Mouse (Mus musculus): ENCODE measurements around the gene AI593442.

The AI593442 gene

GRCm38 (mm10) chr9:52679362-52679947 is at the start of gene AI593442:
AI593442 (minus strand) TSS chr9:52679780.
- no peak for DNase-seq (ENCODE audit: low spot score in 2 of 2)

GRCm38 (mm10) chr9:52728806-52729205 is 49.2 kb upstream of the AI593442 start:
- DNase-seq (ENCODE audit: low spot score in 2 of 2), result no peak

- DNase-seq (ENCODE audit: low spot score in 2 of 2), result no peak
Measured at GRCm38 (mm10) chr9:52722626-52723025, 43.0 kb upstream of the AI593442 start.

GRCm38 (mm10) chr9:52719562-52719961 is 40.0 kb upstream of the AI593442 start:
- DNase-seq (ENCODE audit: low spot score in 2 of 2), result no peak

GRCm38 (mm10) chr9:52680036-52680435 is 456 bp upstream of the AI593442 start:
- no peak for DNase-seq (ENCODE audit: low spot score in 2 of 2)

- no peak for DNase-seq (ENCODE audit: low spot score in 2 of 2)
Measured at GRCm38 (mm10) chr9:52678839-52679215, 753 bp downstream of the AI593442 start.

GRCm38 (mm10) chr9:52678179-52678838 is 1.3 kb downstream of the AI593442 start:
- DNase-seq (ENCODE audit: low spot score in 2 of 2), result no peak

- DNase-seq (ENCODE audit: low spot score in 2 of 2), result no peak
Measured at GRCm38 (mm10) chr9:52676587-52676986, 3.0 kb downstream of the AI593442 start.

GRCm38 (mm10) chr9:52675937-52676336 is 3.6 kb downstream of the AI593442 start:
- DNase-seq (ENCODE audit: low spot score in 2 of 2), result no peak

- DNase-seq (ENCODE audit: low spot score in 2 of 2), result no peak
Measured at GRCm38 (mm10) chr9:52661422-52661821, 18.2 kb downstream of the AI593442 start.

GRCm38 (mm10) chr9:52650341-52650951 is 29.1 kb downstream of the AI593442 start:
- no peak for DNase-seq (ENCODE audit: low spot score in 2 of 2)

- DNase-seq (ENCODE audit: low spot score in 2 of 2), result no peak
Measured at GRCm38 (mm10) chr9:52645312-52645711, 34.3 kb downstream of the AI593442 start.

GRCm38 (mm10) chr9:52644626-52645025 is 35.0 kb downstream of the AI593442 start:
- no peak for DNase-seq (ENCODE audit: low spot score in 2 of 2)

- DNase-seq (ENCODE audit: low spot score in 2 of 2), result no peak
Measured at GRCm38 (mm10) chr9:52644156-52644555, 35.4 kb downstream of the AI593442 start.

- DNase-seq (ENCODE audit: low spot score in 2 of 2), result no peak
Measured at GRCm38 (mm10) chr9:52635991-52636390, 43.6 kb downstream of the AI593442 start.

- DNase-seq (ENCODE audit: low spot score in 2 of 2), result no peak
Measured at GRCm38 (mm10) chr9:52623926-52624325, 55.7 kb downstream of the AI593442 start.
